Mouse (Mus musculus): Measurements from ENCODE around the gene Otub2.

The Otub2 gene

GRCm38 (mm10) chr12:103371711-103372110, 16.8 kb upstream of the Otub2 start:
- peak in 1 of 2 experiments; percentile 64 for DNase-seq (ENCODE audit: low spot score in 2 of 2)

- DNase-seq (ENCODE audit: low spot score in 2 of 2): no peak
Measured at GRCm38 (mm10) chr12:103373530-103374236, 14.8 kb upstream of the Otub2 start.

GRCm38 (mm10) chr12:103376124-103376523, 12.4 kb upstream of the Otub2 start:
- DNase-seq (ENCODE audit: low spot score in 2 of 2): peak; percentile 69 to 77

GRCm38 (mm10) chr12:103376774-103377173, 11.7 kb upstream of the Otub2 start:
- DNase-seq (ENCODE audit: low spot score in 2 of 2): peak; percentile 50 to 60

- no peak for DNase-seq (ENCODE audit: low spot score in 2 of 2)
Measured at GRCm38 (mm10) chr12:103380226-103380625, 8.3 kb upstream of the Otub2 start.

GRCm38 (mm10) chr12:103389348-103389727, 856 bp downstream of the Otub2 start:
- no peak for DNase-seq (ENCODE audit: low spot score in 2 of 2)

GRCm38 (mm10) chr12:103389982-103390381, 1.5 kb downstream of the Otub2 start:
- DNase-seq (ENCODE audit: low spot score in 2 of 2): no peak

GRCm38 (mm10) chr12:103391098-103391497, 2.6 kb downstream of the Otub2 start:
- DNase-seq (ENCODE audit: low spot score in 2 of 2): peak; percentile 58 to 67

GRCm38 (mm10) chr12:103393528-103393927, 5.0 kb downstream of the Otub2 start:
- no peak for DNase-seq (ENCODE audit: low spot score in 2 of 2)

- no peak for DNase-seq (ENCODE audit: low spot score in 2 of 2)
Measured at GRCm38 (mm10) chr12:103395486-103396275, 7.2 kb downstream of the Otub2 start.

GRCm38 (mm10) chr12:103396751-103397150, 8.3 kb downstream of the Otub2 start:
- no peak for DNase-seq (ENCODE audit: low spot score in 2 of 2)

GRCm38 (mm10) chr12:103404131-103404530, 15.6 kb downstream of the Otub2 start:
- DNase-seq (ENCODE audit: low spot score in 2 of 2): no peak

- DNase-seq (ENCODE audit: low spot score in 2 of 2): no peak
Measured at GRCm38 (mm10) chr12:103407720-103408119, 19.2 kb downstream of the Otub2 start, which contains the start of gene 9330161L09Rik. 9330161L09Rik (minus strand) TSS chr12:103407820.

- peak; percentile 65 to 75 for DNase-seq (ENCODE audit: low spot score in 2 of 2)
Measured at GRCm38 (mm10) chr12:103408144-103408543, 19.7 kb downstream of the Otub2 start.

GRCm38 (mm10) chr12:103425016-103425728, 36.7 kb downstream of the Otub2 start:
- DNase-seq (ENCODE audit: low spot score in 2 of 2): no peak

- peak; percentile 96 to 99 for DNase-seq (ENCODE audit: low spot score in 2 of 2)
Measured at GRCm38 (mm10) chr12:103425729-103426470, 37.4 kb downstream of the Otub2 start, which contains the start of gene Ddx24. Ddx24 (minus strand) TSS chr12:103425830.

- DNase-seq (ENCODE audit: low spot score in 2 of 2): no peak
Measured at GRCm38 (mm10) chr12:103426710-103427109, 38.2 kb downstream of the Otub2 start.

- no peak for DNase-seq (ENCODE audit: low spot score in 2 of 2)
Measured at GRCm38 (mm10) chr12:103433430-103433829, 44.9 kb downstream of the Otub2 start.

GRCm38 (mm10) chr12:103433986-103434731, 45.7 kb downstream of the Otub2 start, which contains the start of gene Ifi27:
Ifi27 (plus strand) TSS chr12:103434211.
- DNase-seq (ENCODE audit: low spot score in 2 of 2): peak; percentile 37 to 68

- no peak for DNase-seq (ENCODE audit: low spot score in 2 of 2)
Measured at GRCm38 (mm10) chr12:103434861-103435260, 46.4 kb downstream of the Otub2 start.

GRCm38 (mm10) chr12:103437601-103438000, 49.1 kb downstream of the Otub2 start:
- no peak for DNase-seq (ENCODE audit: low spot score in 2 of 2)

Measured in frontal cortex, postnatal 36 days (tissue).